Mouse (Mus musculus): ENCODE data around the gene Piezo1.

Gene Piezo1

GRCm38 (mm10) chr8:122511552-122511951 is 39.6 kb downstream of the Piezo1 start:
- in situ Hi-C loops (cut with MboI, MseI), result loop anchor here (10.0 to 25.0 kb wide), 3 partner anchors 1174 to 1574 kb away; no protein-coding TSS in a partner anchor

GRCm38 (mm10) chr8:122500856-122501255 is 50.3 kb downstream of the Piezo1 start:
- in situ Hi-C loops (cut with MboI, MseI), result loop anchor here (5.0 to 25.0 kb wide), 4 partner anchors 46 to 1564 kb away; no protein-coding TSS in a partner anchor

GRCm38 (mm10) chr8:122497912-122498311 is 53.2 kb downstream of the Piezo1 start:
- in situ Hi-C loops (cut with MboI, MseI), result no loop called here

- in situ Hi-C loops (cut with MboI, MseI), result no loop called here
These were observed 54.0 kb downstream of the Piezo1 start for GRCm38 (mm10) chr8:122497016-122497734.

- in situ Hi-C loops (cut with MboI, MseI), result no loop called here
These were observed 62.7 kb downstream of the Piezo1 start for GRCm38 (mm10) chr8:122488387-122488786.

GRCm38 (mm10) chr8:122484831-122485230 is 66.3 kb downstream of the Piezo1 start:
- in situ Hi-C loops (cut with MboI, MseI), result no loop called here

GRCm38 (mm10) chr8:122483877-122484276 is 67.3 kb downstream of the Piezo1 start:
- in situ Hi-C loops (cut with MboI, MseI), result no loop called here

GRCm38 (mm10) chr8:122482448-122482847 is 68.7 kb downstream of the Piezo1 start:
- in situ Hi-C loops (cut with MboI, MseI), result no loop called here

GRCm38 (mm10) chr8:122475580-122476320 is 75.4 kb downstream of the Piezo1 start, which contains the start of the genes Rnf166 and Ctu2:
Gene Rnf166, minus strand, starts transcription at chr8:122476064.
Gene Ctu2, plus strand, starts transcription at chr8:122476143.
- in situ Hi-C loops (cut with MboI, MseI), result no loop called here

GRCm38 (mm10) chr8:122474951-122475560 is 76.1 kb downstream of the Piezo1 start:
- in situ Hi-C loops (cut with MboI, MseI), result loop anchor here (5.0 kb wide), 1 partner anchor 38 kb away; no protein-coding TSS in a partner anchor

- in situ Hi-C loops (cut with MboI, MseI), result loop anchor here (5.0 kb wide), 1 partner anchor 37 kb away; no protein-coding TSS in a partner anchor
These were observed 77.2 kb downstream of the Piezo1 start for GRCm38 (mm10) chr8:122473911-122474421.

GRCm38 (mm10) chr8:122470691-122471090 is 80.4 kb downstream of the Piezo1 start:
- in situ Hi-C loops (cut with MboI, MseI), result loop anchor here (5.0 kb wide), 1 partner anchor 33 kb away; no protein-coding TSS in a partner anchor

GRCm38 (mm10) chr8:122469965-122470364 is 81.2 kb downstream of the Piezo1 start:
- in situ Hi-C loops (cut with MboI, MseI), result loop anchor here (5.0 kb wide), 1 partner anchor 33 kb away; no protein-coding TSS in a partner anchor

- in situ Hi-C loops (cut with MboI, MseI), result no loop called here
These were observed 81.7 kb downstream of the Piezo1 start for GRCm38 (mm10) chr8:122469407-122469806.

GRCm38 (mm10) chr8:122467816-122468215 is 83.3 kb downstream of the Piezo1 start:
- in situ Hi-C loops (cut with MboI, MseI), result no loop called here

- in situ Hi-C loops (cut with MboI, MseI), result no loop called here
These were observed 86.1 kb downstream of the Piezo1 start for GRCm38 (mm10) chr8:122464985-122465384.

GRCm38 (mm10) chr8:122463651-122464640 is 87.2 kb downstream of the Piezo1 start:
- in situ Hi-C loops (cut with MboI, MseI), result no loop called here

- in situ Hi-C loops (cut with MboI, MseI), result no loop called here
These were observed 88.6 kb downstream of the Piezo1 start for GRCm38 (mm10) chr8:122462510-122462909.

- in situ Hi-C loops (cut with MboI, MseI), result no loop called here
These were observed 89.5 kb downstream of the Piezo1 start for GRCm38 (mm10) chr8:122461473-122462148.

Measured in T-helper 2 cell (primary cell).